Mouse (Mus musculus): ENCODE results near the gene Psmd12.

DNA sequence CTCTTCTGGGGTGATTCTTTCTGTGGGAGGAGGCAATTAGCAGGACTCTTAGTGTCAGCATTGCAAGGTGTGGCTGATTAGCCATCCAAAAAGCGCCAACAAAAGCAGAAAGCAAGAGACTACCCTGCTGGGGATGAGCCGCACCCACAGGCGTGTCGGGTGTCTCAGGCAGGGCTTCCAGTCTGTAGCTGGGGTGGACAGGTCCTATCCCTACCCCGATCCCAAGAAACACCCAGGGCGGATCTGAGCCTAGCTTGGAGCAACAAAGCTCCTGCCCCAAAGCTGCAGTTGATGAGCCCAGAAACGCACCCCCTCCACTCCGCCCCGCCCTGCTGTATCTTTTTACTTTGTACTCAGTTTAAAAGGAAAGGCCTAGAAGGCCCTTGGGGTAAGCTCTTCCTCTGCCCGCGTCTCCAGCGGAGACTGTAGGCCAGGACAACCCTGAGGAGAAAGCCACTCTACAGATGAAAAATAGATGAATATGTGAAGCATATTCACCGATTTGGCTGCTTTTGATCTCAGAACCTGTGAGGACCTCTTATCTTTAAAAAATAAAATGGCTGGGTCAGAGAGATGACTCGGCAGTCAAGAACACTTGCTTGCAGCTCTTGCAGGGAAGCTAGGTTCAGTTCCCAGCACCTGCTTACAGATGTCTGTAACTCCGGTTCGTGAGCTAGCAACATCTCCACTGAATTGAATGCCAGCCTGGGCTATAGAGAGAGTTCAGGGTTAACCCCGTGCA is 29.9 kb upstream of the Psmd12 start:
- TF ChIP-seq CTCF (IDR thresholded peaks at IDR 0.05 in 2 of 3, conservative IDR thresholded peaks at IDR 0.05 in 1 of 3; ENCODE audit: control insufficient read depth in 1 of 3, insufficient read depth in 1 of 3, low read depth in 2 of 3, low read length in 3 of 3, poor library complexity in 1 of 3, severe bottlenecking in 1 of 3) (no peak; a peak in 1 of 6 replicates), ZKSCAN1 (IDR thresholded peaks at IDR 0.05; ENCODE audit: low read depth, low read length) (no peak), UBTF (IDR thresholded peaks at IDR 0.05; ENCODE audit: borderline replicate concordance, insufficient read depth, low read depth, low read length) (0 out of 2 replicates have a peak, but pooled peaks have one; percentile 63)
